Mouse (Mus musculus) myocyte (in vitro differentiated cells): ENCODE data around the gene G2e3.

ENCODE experiments used
- MAX ChIP-seq: IDR thresholded peaks from one replicate; pipeline ENCODE4 v1.6.1; 2011; ENCODE audit warnings: low read depth, mild to moderate bottlenecking, control low read depth
- MYOD1 ChIP-seq, 3 experiments: IDR thresholded peaks; one replicate each; pipeline ENCODE4 v1.6.1; 2011; ENCODE audit warnings: control low read depth in 2 of 3, low read depth in 2 of 3, mild to moderate bottlenecking in 2 of 3, moderate library complexity in 1 of 3; ENCODE audit not compliant: insufficient read length in 2 of 3, control insufficient read depth in 1 of 3
- POLR2A ChIP-seq: IDR thresholded peaks from one replicate; pipeline ENCODE4 v1.6.1; 2011; ENCODE audit warnings: low read depth, mild to moderate bottlenecking, control low read depth, moderate library complexity; ENCODE audit not compliant: insufficient read length

DNA sequence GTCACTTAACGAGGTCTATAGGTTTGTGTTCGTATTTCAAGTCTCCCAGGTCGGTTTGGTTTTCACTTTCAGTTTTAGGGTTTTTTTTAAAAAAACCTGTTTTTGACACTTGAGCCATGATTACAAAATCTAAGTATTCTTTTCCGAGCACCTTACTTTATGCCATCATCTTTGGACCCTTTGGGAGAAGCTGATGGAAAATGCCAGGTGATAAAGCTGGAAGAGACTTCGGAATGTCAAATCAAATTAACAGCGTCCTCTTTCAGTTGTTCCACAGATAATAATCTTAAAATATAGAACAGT, 30.0 kb downstream of the G2e3 start:
- TF ChIP-seq MYOD1 (IDR thresholded peaks at IDR 0.05; ENCODE audit: control insufficient read depth in 1 of 3, insufficient read length in 2 of 3, low read depth in 2 of 3) (no peak), POLR2A (no peak), MAX (no peak)
